Mouse (Mus musculus): ENCODE measurements around the gene Clic4. TPM values are rescaled to one million over a fixed set of nuclear protein-coding genes. Genes with fewer than 3 reads are reported as not detected.

The Clic4 gene
- total RNA-seq, 4 experiments from 2014 or later: 236 to 258 (median 249) TPM

DNA sequence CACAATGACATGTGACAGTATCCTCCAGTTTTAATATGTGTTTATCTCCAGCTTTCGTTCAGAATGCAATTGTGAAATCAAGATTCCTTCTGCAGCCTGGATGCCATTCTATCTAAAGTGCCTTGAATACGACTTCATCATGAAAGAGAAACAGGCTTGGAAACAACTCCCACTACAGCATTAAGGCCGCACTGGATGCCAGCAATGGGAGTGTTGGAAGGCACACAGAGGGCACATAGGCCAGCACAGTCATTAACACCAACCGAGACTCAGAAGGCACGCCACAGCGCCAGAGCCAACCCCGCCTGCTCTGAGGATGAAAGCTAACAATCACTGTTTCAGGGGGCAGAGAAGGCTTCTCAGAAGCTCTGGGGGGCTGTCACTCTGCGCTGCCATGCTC lies 37.1 kb downstream of the Clic4 start:
- no peak for DNase-seq (ENCODE audit: low spot score)

DNA sequence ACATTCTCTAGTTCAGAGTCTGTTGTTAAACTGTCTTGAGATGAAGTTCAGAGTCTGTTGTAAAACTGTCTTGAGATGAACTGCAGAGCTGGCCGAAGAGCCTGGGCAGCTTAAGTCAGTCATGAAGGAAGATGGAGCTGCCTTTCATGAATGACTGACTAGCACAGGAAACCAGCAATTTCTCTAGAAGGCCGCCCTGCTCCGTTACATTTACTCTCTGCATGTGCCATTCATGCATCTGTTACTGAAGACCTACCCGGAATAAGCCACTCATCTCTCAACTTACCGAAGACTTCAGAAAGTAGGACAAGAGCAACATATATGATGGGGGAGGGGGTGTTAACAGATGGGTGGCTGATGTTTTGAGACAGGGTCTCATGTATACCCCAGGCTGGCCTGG lies 40.1 kb downstream of the Clic4 start:
- no peak for DNase-seq (ENCODE audit: low spot score)

- no peak for DNase-seq (ENCODE audit: low spot score)
Measured at GRCm38 (mm10) chr4:135231543-135231942, 41.1 kb downstream of the Clic4 start.

- DNase-seq (ENCODE audit: low spot score): no peak
Measured at GRCm38 (mm10) chr4:135231136-135231535, 41.5 kb downstream of the Clic4 start.

DNA sequence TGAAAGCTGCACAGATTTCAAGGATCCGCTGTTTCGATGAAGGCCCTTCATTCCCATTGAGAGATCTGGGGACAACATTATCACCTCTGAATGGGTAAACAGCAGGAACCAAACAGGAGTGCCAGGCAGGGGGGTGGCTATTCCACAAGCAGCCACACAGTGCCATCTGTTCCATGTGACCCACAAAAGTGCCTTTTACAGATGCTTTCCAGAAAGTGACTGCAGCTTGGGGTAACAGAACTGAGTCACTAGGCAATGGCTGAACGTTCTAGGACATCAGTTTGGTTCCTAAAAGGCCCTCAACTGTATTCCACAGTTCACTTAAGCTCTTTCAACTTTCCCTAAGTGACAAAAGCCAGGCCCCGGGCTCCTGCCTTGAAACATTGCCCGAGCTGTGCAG lies 42.0 kb downstream of the Clic4 start:
- DNase-seq (ENCODE audit: low spot score): no peak

DNA sequence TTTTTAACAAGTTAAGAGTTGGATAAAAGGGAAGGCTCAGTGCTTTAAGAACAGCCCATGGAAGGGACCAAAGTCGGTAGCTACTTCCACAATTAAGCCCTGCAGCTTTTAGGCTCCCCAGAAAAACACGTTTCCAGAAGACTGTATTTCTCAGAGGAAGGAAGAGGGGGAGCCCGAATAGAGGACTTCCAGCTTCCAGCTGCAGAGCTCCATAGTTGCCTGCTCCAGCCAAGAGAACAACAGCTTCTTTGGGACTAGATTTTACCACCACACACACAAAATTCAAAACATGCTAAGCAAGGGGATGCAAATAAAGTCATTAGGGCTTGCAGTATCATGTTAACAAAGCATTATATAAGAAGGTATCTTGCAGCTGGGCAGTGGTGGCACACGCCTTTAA lies 42.7 kb downstream of the Clic4 start:
- DNase-seq (ENCODE audit: low spot score): no peak

DNA sequence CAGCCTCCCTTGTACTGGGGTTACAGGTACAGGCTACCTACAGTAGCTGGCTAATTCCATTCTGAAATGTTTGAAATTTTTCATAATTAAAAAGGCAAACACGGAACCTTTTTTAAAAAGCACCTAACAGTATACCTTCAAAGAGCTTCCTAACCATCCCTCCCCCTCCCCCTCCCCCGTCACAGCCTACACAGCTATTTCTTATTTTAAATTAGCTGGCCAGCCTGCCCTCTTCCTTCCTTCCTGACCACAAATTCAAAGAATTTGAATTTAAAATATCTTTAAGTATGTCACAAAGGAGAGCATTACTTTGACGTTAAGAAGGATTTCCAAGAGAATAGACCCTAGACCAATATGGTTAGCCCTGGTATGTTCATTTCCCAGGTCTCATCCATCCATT lies 44.5 kb downstream of the Clic4 start:
- DNase-seq (ENCODE audit: low spot score): no peak

DNA sequence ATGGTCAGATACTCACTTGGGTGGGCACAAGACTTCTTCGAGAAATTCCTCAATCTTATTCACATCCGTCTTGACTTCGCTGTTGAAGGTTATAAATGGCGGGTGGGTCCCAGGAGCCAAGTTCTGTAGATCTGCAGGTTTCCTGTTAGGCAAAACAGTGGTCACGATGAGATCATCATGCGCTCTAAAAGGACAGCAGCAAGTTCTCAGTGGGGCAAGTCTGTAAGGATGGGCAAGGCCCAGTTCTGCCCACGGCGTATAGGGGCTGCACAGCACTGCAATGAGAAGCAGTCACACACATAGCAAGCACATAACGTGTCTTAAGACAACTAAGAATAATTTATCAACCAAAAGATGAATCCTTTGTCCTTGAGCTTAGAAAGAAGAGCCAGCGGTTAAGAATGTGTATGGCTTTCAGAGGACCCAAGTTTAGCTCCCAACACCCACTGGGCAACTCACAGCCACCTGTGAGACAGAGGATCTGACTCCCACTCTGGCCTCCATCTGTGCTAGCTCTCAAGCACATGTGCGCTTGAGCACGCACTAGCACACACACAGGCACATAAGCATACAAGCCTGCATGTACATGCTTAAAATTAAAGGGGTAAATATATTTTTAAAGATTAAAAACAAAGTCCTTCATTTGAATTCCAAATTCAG lies 46.5 kb downstream of the Clic4 start:
- no peak for DNase-seq (ENCODE audit: low spot score)

- DNase-seq (ENCODE audit: low spot score): no peak
Measured at GRCm38 (mm10) chr4:135223808-135224207, 48.8 kb downstream of the Clic4 start.

GRCm38 (mm10) chr4:135221632-135222407 lies 50.8 kb downstream of the Clic4 start:
- DNase-seq (ENCODE audit: low spot score): no peak

DNA sequence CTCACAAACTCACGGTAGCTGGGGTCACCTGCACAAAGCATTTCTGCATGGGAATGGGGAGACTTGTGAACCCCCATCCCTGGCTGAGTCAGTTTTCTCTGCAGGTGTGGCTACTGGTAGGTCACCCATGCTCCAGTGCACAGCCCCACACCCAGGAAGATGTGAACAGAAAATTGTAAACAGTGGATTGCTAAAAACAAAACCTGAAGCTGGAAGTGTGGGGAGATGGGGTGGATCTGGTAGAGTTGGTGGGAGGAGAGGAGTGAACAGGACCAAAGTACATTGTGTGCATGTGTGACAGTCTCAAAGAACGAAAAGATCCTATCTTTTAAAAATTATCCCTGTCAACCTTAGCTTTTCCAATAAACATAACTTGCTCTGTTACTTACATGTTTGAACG lies 52.0 kb downstream of the Clic4 start:
- no peak for DNase-seq (ENCODE audit: low spot score)

DNA sequence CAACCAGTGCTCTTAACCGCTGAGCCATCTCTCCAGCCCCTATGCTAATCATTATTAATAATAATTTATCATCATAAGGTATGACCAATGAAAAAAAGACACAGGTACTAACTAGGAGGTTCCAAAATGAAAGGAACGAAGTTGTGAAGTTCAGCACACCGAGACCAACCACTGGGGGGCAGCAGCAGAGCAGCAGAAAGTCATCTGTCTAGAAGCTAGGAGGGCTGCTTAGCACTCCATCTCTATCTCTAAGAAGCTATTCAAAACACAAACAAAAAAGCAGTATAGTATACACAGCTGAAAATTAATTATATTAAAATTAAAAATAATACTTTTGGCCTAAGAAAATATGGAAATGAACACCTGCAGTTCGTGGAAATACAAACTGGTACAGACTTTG lies 53.0 kb downstream of the Clic4 start:
- peak; percentile 74 for DNase-seq (ENCODE audit: low spot score)

- DNase-seq (ENCODE audit: low spot score): no peak
Measured at GRCm38 (mm10) chr4:135209846-135210245, 62.8 kb downstream of the Clic4 start.

GRCm38 (mm10) chr4:135205711-135206600 lies 66.7 kb downstream of the Clic4 start:
- peak; percentile 74 for DNase-seq (ENCODE audit: low spot score)

GRCm38 (mm10) chr4:135205254-135205653 lies 67.4 kb downstream of the Clic4 start:
- no peak for DNase-seq (ENCODE audit: low spot score)

GRCm38 (mm10) chr4:135204666-135205065 lies 67.9 kb downstream of the Clic4 start:
- DNase-seq (ENCODE audit: low spot score): no peak

- DNase-seq (ENCODE audit: low spot score): no peak
Measured at GRCm38 (mm10) chr4:135203806-135204560, 68.6 kb downstream of the Clic4 start.

- DNase-seq (ENCODE audit: low spot score): peak; percentile 48
Measured at GRCm38 (mm10) chr4:135203279-135203678, 69.3 kb downstream of the Clic4 start.

DNA sequence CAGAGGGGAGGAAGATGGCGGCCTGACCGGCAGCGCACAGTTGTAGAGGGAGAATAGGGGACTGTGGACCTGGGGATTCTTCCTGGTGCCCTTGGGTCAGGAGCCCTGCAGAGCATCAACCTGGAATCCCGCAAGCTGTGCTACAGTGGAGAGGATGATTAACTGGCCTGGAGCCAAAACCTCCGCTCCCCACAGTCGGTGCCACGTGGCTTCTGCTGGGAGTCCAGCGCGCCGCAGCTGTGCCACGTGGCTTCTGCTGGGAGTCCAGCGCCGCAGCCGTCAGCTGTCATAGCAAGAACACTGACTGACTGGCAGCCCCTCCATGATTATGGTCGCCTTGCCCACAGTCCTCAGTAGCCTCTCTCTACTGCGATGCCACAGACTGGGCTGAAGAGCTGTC lies 70.8 kb downstream of the Clic4 start:
- DNase-seq (ENCODE audit: low spot score): no peak

DNA sequence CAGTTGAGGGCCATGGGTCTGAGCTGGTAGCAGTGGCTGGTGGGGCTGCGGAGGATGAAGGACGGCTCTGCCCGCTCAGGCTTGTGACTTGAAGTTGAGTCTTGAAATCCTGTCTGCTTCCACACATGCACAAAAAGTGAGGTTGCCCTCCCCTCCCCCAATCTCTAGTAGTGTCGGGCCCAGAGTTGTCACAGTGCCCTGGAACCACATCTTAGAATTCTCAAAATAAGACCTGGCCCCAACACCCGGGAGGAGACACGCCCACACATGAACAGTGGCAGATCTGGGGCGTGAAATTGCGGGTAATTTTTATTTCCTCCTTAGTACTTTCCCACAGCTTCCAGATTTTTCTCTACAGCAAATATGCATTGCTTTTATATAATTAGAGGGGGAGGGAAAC lies 74.8 kb downstream of the Clic4 start:
- DNase-seq (ENCODE audit: low spot score): no peak

DNA sequence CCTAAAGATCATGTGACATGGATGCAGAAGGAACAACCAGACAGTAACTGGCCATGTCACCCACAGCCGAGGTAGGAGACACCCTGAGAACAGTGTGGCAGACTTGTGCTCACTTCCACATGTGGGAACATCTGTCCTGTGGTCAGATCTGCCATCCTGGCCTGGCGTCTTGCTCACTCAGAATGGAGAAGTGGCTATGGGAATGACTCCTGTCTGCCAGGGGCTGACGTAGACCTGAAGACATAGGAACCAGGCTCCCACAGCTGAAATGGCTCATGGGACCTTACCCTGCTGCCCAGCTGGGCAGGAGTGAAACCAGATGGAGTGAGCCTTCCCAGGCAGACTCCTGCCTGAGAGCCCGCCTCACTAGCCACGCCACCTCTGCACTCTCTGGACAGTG lies 79.8 kb downstream of the Clic4 start:
- DNase-seq (ENCODE audit: low spot score): peak; percentile 37

DNA sequence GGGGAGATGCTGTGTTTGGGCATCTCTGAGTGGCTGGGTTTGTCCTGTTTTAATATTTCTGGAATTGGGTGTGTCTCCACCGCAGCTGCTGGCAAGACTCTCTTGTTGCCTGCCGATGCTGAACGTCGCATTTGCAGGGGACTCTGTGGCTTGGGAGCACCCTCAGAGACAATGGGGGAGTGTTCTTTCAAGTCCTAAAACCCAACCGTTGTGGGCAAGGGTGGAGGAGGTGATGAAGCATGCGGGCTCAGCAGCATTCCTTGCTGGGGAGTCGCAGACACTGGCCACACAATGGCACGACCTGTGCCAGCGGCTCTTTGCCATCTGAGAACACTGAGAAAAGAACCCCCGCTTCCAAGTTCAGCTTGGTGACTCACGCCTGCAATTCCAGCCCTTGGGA lies 81.0 kb downstream of the Clic4 start:
- DNase-seq (ENCODE audit: low spot score): no peak

Data from heart, adult 8-10 months (tissue).